Mouse (Mus musculus): ENCODE results near the gene Agl. TPM values are rescaled to one million over a fixed set of nuclear protein-coding genes. Genes with fewer than 3 reads are reported as not detected.

Gene Agl
- polyA plus RNA-seq, 1 experiment from 2014 or later, result 121 TPM

- Histone ChIP-seq H3K4me3 (ENCODE audit: control insufficient read depth in 1 of 2, insufficient read depth in 1 of 2, low read depth in 1 of 2, low read length in 2 of 2) (no peak overlapping the region), H3K9me3 (ENCODE audit: control insufficient read depth, low read length) (no peaks in the 10 kb centered on the region), H3K27ac (replicated peaks in 1 of 2; ENCODE audit: control insufficient read depth in 1 of 2, insufficient read depth in 1 of 2, low read depth in 2 of 2, low read length in 2 of 2) (no peak overlapping the region), H3K27me3 (ENCODE audit: control insufficient read depth, insufficient read depth, low read length) (no peaks in the 10 kb centered on the region), H3K4me1 (ENCODE audit: control insufficient read depth in 2 of 2, insufficient read depth in 2 of 2, low read length in 2 of 2) (no peaks in the 10 kb centered on the region; a peak in 1 of 4 replicates), H3K9ac (ENCODE audit: low read length) (no peak overlapping the region), H3K4me2 (ENCODE audit: low read length) (no peak overlapping the region), H3K36me3 (ENCODE audit: control insufficient read depth, insufficient read depth, low read length) (no peaks in the 10 kb centered on the region)
- no peak for ATAC-seq (ENCODE audit: insufficient number of reproducible peaks, insufficient read depth, low FRiP score, low read depth)
- 87% methylated on average over 10 of the region's 10 CpGs for WGBS
These were observed 37.1 kb upstream of the Agl start for GRCm38 (mm10) chr3:116844880-116845579.

- ATAC-seq (ENCODE audit: insufficient number of reproducible peaks, insufficient read depth, low FRiP score, low read depth), result no peak
- no peak overlapping the region for H3K4me2 ChIP-seq (ENCODE audit: low read length)
- no peaks in the 10 kb centered on the region for H3K4me1 ChIP-seq (ENCODE audit: control insufficient read depth in 2 of 2, insufficient read depth in 2 of 2, low read length in 2 of 2)
- H3K36me3 ChIP-seq (ENCODE audit: control insufficient read depth, insufficient read depth, low read length), result no peaks in the 10 kb centered on the region
- no peak overlapping the region for H3K9ac ChIP-seq (ENCODE audit: low read length)
- no peaks in the 10 kb centered on the region for H3K27me3 ChIP-seq (ENCODE audit: control insufficient read depth, insufficient read depth, low read length)
- 88% methylated on average over 2 of the region's 2 CpGs for WGBS
- H3K9me3 ChIP-seq (ENCODE audit: control insufficient read depth, low read length), result no peaks in the 10 kb centered on the region
- no peak overlapping the region for H3K27ac ChIP-seq (replicated peaks in 1 of 2; ENCODE audit: control insufficient read depth in 1 of 2, insufficient read depth in 1 of 2, low read depth in 2 of 2, low read length in 2 of 2)
- H3K4me3 ChIP-seq (ENCODE audit: control insufficient read depth in 1 of 2, insufficient read depth in 1 of 2, low read depth in 1 of 2, low read length in 2 of 2), result no peak overlapping the region
These were observed 33.3 kb upstream of the Agl start for GRCm38 (mm10) chr3:116841311-116841710.

- Histone ChIP-seq H3K27me3 (ENCODE audit: control insufficient read depth, insufficient read depth, low read length) (no peaks in the 10 kb centered on the region), H3K9me3 (ENCODE audit: control insufficient read depth, low read length) (no peaks in the 10 kb centered on the region), H3K9ac (ENCODE audit: low read length) (no peak overlapping the region), H3K36me3 (ENCODE audit: control insufficient read depth, insufficient read depth, low read length) (no peaks in the 10 kb centered on the region), H3K4me3 (ENCODE audit: control insufficient read depth in 1 of 2, insufficient read depth in 1 of 2, low read depth in 1 of 2, low read length in 2 of 2) (no peak overlapping the region), H3K4me2 (ENCODE audit: low read length) (no peak overlapping the region), H3K4me1 (ENCODE audit: control insufficient read depth in 2 of 2, insufficient read depth in 2 of 2, low read length in 2 of 2) (peaks cover 5% of the 10 kb centered on the region in 2 experiments), H3K27ac (replicated peaks in 1 of 2; ENCODE audit: control insufficient read depth in 1 of 2, insufficient read depth in 1 of 2, low read depth in 2 of 2, low read length in 2 of 2) (no peak overlapping the region)
- WGBS, result 78% methylated on average over 23 of the region's 23 CpGs
- no peak for ATAC-seq (ENCODE audit: insufficient number of reproducible peaks, insufficient read depth, low FRiP score, low read depth)
These were observed 28.9 kb upstream of the Agl start for GRCm38 (mm10) chr3:116836681-116837475.

GRCm38 (mm10) chr3:116835770-116836680 is 28.1 kb upstream of the Agl start:
- peak overlapping the region; percentile 6 to 20; a peak in 2 of 4 replicates for H3K27ac ChIP-seq (replicated peaks in 1 of 2; ENCODE audit: control insufficient read depth in 1 of 2, insufficient read depth in 1 of 2, low read depth in 2 of 2, low read length in 2 of 2)
- peak; percentile 25; the same call in 1 of the 2 replicates for ATAC-seq (ENCODE audit: insufficient number of reproducible peaks, insufficient read depth, low FRiP score, low read depth)
- WGBS, result 21% methylated on average over 21 of the region's 21 CpGs

GRCm38 (mm10) chr3:116835350-116835749 is 27.4 kb upstream of the Agl start:
- H3K4me2 ChIP-seq (ENCODE audit: low read length), result peak overlapping the region; percentile 62
- H3K27me3 ChIP-seq (ENCODE audit: control insufficient read depth, insufficient read depth, low read length), result no peaks in the 10 kb centered on the region
- peaks cover 5% of the 10 kb centered on the region in 2 experiments for H3K4me1 ChIP-seq (ENCODE audit: control insufficient read depth in 2 of 2, insufficient read depth in 2 of 2, low read length in 2 of 2)
- ATAC-seq (ENCODE audit: insufficient number of reproducible peaks, insufficient read depth, low FRiP score, low read depth), result no peak
- H3K36me3 ChIP-seq (ENCODE audit: control insufficient read depth, insufficient read depth, low read length), result no peaks in the 10 kb centered on the region
- H3K27ac ChIP-seq (replicated peaks in 1 of 2; ENCODE audit: control insufficient read depth in 1 of 2, insufficient read depth in 1 of 2, low read depth in 2 of 2, low read length in 2 of 2), result 0 out of 4 replicates have a peak overlapping the region, but pooled peaks of 1 of the 2 experiments have one; percentile 20
- 68% methylated on average over 4 of the region's 4 CpGs for WGBS
- H3K9me3 ChIP-seq (ENCODE audit: control insufficient read depth, low read length), result no peaks in the 10 kb centered on the region
- peak overlapping the region; percentile 60 for H3K9ac ChIP-seq (ENCODE audit: low read length)
- peak overlapping the region in 1 of 2 experiments; percentile 28; a peak in 2 of 4 replicates for H3K4me3 ChIP-seq (ENCODE audit: control insufficient read depth in 1 of 2, insufficient read depth in 1 of 2, low read depth in 1 of 2, low read length in 2 of 2)

More at GRCm38 (mm10) chr3:116835770-116836680, 28.1 kb upstream of the Agl start:
- no peaks in the 10 kb centered on the region for H3K36me3 ChIP-seq (ENCODE audit: control insufficient read depth, insufficient read depth, low read length)
- H3K9ac ChIP-seq (ENCODE audit: low read length), result peak overlapping the region; percentile 60
- H3K4me1 ChIP-seq (ENCODE audit: control insufficient read depth in 2 of 2, insufficient read depth in 2 of 2, low read length in 2 of 2), result peaks cover 5% of the 10 kb centered on the region in 2 experiments
- peak overlapping the region; percentile 28 to 48 for H3K4me3 ChIP-seq (ENCODE audit: control insufficient read depth in 1 of 2, insufficient read depth in 1 of 2, low read depth in 1 of 2, low read length in 2 of 2)
- no peaks in the 10 kb centered on the region for H3K9me3 ChIP-seq (ENCODE audit: control insufficient read depth, low read length)
- no peaks in the 10 kb centered on the region for H3K27me3 ChIP-seq (ENCODE audit: control insufficient read depth, insufficient read depth, low read length)
- H3K4me2 ChIP-seq (ENCODE audit: low read length), result peak overlapping the region; percentile 62

GRCm38 (mm10) chr3:116834241-116834640 is 26.3 kb upstream of the Agl start:
- Histone ChIP-seq H3K36me3 (ENCODE audit: control insufficient read depth, insufficient read depth, low read length) (no peaks in the 10 kb centered on the region), H3K4me2 (ENCODE audit: low read length) (no peak overlapping the region), H3K4me3 (ENCODE audit: control insufficient read depth in 1 of 2, insufficient read depth in 1 of 2, low read depth in 1 of 2, low read length in 2 of 2) (no peak overlapping the region), H3K9me3 (ENCODE audit: control insufficient read depth, low read length) (no peaks in the 10 kb centered on the region), H3K4me1 (ENCODE audit: control insufficient read depth in 2 of 2, insufficient read depth in 2 of 2, low read length in 2 of 2) (peaks cover 5% of the 10 kb centered on the region in 2 experiments), H3K27ac (replicated peaks in 1 of 2; ENCODE audit: control insufficient read depth in 1 of 2, insufficient read depth in 1 of 2, low read depth in 2 of 2, low read length in 2 of 2) (no peak overlapping the region), H3K27me3 (ENCODE audit: control insufficient read depth, insufficient read depth, low read length) (no peaks in the 10 kb centered on the region), H3K9ac (ENCODE audit: low read length) (no peak overlapping the region)
- WGBS, result 96% methylated on average over 6 of the region's 6 CpGs
- no peak for ATAC-seq (ENCODE audit: insufficient number of reproducible peaks, insufficient read depth, low FRiP score, low read depth)

- H3K4me2 ChIP-seq (ENCODE audit: low read length), result no peak overlapping the region
- ATAC-seq (ENCODE audit: insufficient number of reproducible peaks, insufficient read depth, low FRiP score, low read depth), result no peak
These were observed 25.5 kb upstream of the Agl start for GRCm38 (mm10) chr3:116833491-116833890.

More at GRCm38 (mm10) chr3:116833491-116833890, 25.5 kb upstream of the Agl start:
- Histone ChIP-seq H3K4me3 (ENCODE audit: control insufficient read depth in 1 of 2, insufficient read depth in 1 of 2, low read depth in 1 of 2, low read length in 2 of 2) (no peak overlapping the region), H3K9ac (ENCODE audit: low read length) (no peak overlapping the region), H3K36me3 (ENCODE audit: control insufficient read depth, insufficient read depth, low read length) (no peaks in the 10 kb centered on the region), H3K27ac (replicated peaks in 1 of 2; ENCODE audit: control insufficient read depth in 1 of 2, insufficient read depth in 1 of 2, low read depth in 2 of 2, low read length in 2 of 2) (0 out of 4 replicates have a peak overlapping the region, but pooled peaks of 1 of the 2 experiments have one; percentile 0), H3K9me3 (ENCODE audit: control insufficient read depth, low read length) (no peaks in the 10 kb centered on the region), H3K4me1 (ENCODE audit: control insufficient read depth in 2 of 2, insufficient read depth in 2 of 2, low read length in 2 of 2) (peaks cover 5% of the 10 kb centered on the region in 2 experiments), H3K27me3 (ENCODE audit: control insufficient read depth, insufficient read depth, low read length) (no peaks in the 10 kb centered on the region)
- 76% methylated on average over 4 of the region's 4 CpGs for WGBS
